Mouse (Mus musculus): ENCODE data around the gene Snx30.

Gene Snx30

GRCm38 (mm10) chr4:59826381-59826780 lies 20.7 kb downstream of the Snx30 start:
- peak; percentile 80 to 89 for DNase-seq

DNA sequence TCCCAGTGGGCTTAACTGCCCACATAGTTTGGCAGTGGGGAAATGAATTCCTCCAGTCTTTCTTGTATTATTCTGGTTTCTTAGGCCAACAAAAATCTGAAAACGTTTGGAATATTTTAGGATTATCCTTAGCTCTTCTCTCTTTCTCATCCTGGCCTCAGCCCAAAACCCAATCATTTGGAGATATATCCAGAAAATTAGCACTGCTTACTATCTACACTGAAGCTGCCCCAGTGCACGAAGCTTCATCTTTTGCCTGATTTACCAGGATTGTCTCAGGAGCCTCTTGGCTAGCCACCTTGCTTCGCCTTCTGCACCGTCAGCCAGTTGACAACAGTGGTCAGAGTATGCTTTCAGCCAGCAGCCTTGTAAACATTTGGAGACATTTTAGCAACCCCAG lies 23.4 kb downstream of the Snx30 start:
- DNase-seq, result no peak

DNA sequence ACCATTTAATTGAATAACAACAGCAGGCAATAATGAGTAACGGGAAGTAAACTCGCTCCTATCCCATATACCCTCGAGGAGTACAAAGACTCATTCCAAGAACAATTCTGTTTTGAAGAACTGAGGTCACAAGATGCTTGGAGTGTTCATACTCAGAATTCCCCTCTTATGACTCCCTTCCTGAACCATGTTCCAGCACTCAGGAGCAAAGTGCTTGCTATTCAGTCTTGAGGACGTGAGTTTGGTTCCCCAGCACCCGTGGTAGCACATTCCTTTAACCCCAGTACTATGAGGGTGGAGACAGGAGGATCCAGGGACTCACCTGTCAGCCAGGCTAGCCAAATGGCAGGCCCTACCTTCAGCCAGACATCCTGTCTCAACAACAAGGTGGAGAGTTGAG lies 25.4 kb downstream of the Snx30 start:
- no peak for DNase-seq

DNA sequence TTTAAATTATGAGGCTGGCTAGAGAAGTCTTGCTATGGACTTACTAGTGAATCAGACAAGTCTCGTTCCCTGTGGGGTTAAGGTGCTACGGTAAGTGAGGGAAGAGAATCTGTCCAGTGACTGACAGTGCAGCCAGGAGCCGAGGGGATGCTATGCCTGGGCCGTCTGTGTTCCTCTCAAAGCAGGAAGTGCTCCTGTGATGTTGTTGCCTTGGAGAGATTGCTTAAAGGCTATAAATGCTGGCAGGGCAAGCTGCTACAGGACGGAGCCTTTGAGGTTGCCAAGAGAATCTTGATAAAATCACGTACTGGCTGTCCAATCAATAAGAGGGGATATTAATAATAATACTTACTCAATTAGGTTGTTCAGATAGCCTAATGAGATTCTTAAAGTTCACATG lies 27.2 kb downstream of the Snx30 start:
- no peak for DNase-seq

DNA sequence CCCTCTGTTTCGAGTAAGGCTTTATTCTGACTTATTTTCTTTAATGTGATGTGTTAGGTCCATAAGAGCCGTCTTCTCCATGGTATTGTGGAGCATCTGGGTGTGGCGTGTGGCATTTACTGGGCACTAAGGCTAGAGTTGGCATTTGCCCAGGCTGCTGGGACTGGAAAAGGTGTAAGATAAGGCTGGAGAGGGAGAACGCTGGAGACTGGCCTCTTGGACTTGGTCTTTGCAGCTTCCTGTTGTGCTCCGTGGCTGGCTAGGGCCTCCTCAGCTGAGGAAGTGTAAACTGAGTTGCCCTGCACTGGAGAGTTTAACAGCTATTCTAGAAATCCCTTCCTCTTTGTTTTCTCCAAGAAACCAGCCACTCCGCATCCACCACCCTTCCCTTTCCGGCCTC lies 32.0 kb downstream of the Snx30 start:
- peak; percentile 53 to 57 for DNase-seq

GRCm38 (mm10) chr4:59844460-59845244 lies 39.0 kb downstream of the Snx30 start:
- no peak for DNase-seq

GRCm38 (mm10) chr4:59845245-59845637 lies 39.6 kb downstream of the Snx30 start:
- no peak for DNase-seq

GRCm38 (mm10) chr4:59847447-59847846 lies 41.8 kb downstream of the Snx30 start:
- DNase-seq, result peak; percentile 55 to 60

DNA sequence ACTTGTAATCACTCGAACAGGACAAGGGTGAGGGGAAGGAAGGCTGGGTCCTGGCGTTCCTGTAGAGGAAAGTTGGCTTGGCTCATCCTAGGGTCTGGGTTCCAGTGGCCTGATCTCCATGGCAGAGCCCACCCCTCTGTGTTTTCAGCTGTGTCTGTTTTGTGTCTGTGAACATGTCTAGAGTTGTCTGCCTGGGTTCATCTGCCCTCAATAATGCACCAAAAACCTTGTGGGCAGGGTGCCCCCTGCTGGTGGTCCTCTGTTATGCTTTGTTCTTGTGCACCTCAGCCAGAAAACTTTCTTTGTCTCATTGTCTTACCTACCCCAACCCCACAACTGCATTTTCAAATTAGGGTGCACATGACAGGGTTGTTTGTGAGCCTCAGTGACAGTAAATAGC lies 44.5 kb downstream of the Snx30 start:
- DNase-seq, result peak; percentile 76 to 88

DNA sequence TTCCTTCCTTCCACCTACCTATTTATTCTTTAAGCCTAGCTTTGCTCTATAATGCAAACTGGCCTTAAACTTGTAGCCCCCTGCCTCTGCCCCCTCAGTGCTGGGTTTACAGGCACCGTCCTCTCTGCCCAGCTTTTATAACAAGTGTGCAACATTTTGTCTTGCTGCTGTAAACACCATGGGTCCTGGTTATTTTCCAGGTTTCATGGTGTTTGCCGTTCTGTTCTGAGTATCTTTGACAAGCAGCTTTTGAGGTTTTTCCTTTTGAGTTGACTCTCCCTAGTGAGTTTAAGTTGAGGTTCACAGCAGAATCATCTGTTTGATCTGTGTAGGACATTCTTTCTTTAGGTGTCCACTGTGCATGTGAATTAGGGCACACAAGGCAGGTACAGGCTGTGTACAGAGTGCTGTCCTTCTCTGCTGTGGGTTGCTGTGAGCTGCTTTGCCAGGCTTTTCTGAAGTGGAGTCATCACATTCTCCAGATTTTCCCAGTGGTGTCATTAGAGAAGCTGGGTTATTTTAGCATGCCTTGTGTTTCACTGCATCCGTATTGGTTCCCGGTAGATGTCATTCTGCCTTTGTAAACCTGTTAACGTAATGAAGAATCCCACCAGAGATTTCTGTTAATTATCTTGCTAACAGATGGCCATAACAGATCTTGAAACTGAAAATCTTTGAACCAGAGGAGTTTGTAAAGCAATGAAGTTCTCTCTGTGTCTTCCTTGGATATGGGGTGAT lies 45.4 kb downstream of the Snx30 start:
- DNase-seq, result peak in 1 of 2 experiments; percentile 40

DNA sequence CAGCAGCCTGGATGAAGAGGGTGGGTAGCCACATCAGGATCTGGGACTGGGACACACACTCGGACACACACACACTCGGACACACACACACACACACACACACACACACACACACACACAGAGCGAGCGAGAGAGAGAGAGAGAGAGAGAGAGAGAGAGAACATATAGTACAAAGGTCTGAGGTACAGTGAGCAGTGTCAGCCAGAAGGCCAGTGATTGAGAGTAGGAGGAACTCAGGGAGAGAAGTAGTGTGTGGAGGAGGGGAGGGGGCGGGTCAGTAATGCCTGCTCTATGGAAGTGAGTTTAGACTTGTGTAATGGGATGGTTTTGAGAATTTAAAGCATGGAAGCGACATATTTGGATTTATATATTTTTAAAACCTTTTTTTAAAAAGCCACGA lies 47.5 kb downstream of the Snx30 start:
- no peak for DNase-seq

GRCm38 (mm10) chr4:59859693-59860425 lies 54.2 kb downstream of the Snx30 start:
- DNase-seq, result peak; percentile 78 to 79

GRCm38 (mm10) chr4:59860431-59860830 lies 54.8 kb downstream of the Snx30 start:
- DNase-seq, result no peak

DNA sequence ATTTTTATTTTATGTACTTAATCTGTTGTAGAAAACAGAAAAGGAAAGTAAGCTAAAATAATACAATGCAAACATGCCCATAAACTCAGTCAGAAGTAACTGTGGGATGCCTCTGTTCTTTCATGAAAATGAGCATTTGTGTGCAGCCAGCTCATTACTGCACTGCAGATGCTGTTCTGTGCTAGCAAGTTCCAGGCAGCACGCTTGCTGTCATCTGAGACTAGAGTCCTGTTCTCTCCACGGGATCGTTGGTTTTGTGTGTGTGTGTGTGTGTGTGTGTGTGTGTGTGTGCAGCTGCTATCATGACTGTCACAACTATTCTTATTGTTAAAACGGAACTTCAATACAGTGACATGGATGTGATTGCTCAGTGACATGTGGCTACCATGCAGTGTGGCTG lies 56.2 kb downstream of the Snx30 start:
- no peak for DNase-seq

DNA sequence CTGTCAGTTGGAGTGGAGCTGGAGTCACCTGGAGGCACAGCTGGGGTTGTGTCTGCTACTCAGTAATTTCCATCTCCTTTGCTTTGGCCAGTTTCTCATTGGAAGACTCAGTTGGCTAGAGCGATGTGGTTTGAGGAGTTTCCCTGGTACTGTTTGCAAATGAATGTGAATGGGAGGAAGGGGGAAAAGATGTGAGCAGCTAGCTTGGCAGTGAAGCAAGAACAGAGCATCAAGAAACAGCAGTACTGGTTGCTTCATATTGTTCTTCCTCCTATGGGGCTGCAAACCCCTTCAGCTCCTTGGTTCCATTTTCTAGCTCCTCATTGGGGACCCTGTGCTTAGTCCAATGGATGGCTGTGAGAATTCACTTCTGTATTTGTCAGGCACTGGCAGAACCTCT lies 56.7 kb downstream of the Snx30 start:
- no peak for DNase-seq

GRCm38 (mm10) chr4:59863869-59864268 lies 58.2 kb downstream of the Snx30 start:
- no peak for DNase-seq

GRCm38 (mm10) chr4:59868086-59868485 lies 62.4 kb downstream of the Snx30 start:
- no peak for DNase-seq

GRCm38 (mm10) chr4:59869488-59870057 lies 63.9 kb downstream of the Snx30 start:
- peak; percentile 67 to 70 for DNase-seq

GRCm38 (mm10) chr4:59870433-59870832 lies 64.8 kb downstream of the Snx30 start:
- DNase-seq, result no peak

DNA sequence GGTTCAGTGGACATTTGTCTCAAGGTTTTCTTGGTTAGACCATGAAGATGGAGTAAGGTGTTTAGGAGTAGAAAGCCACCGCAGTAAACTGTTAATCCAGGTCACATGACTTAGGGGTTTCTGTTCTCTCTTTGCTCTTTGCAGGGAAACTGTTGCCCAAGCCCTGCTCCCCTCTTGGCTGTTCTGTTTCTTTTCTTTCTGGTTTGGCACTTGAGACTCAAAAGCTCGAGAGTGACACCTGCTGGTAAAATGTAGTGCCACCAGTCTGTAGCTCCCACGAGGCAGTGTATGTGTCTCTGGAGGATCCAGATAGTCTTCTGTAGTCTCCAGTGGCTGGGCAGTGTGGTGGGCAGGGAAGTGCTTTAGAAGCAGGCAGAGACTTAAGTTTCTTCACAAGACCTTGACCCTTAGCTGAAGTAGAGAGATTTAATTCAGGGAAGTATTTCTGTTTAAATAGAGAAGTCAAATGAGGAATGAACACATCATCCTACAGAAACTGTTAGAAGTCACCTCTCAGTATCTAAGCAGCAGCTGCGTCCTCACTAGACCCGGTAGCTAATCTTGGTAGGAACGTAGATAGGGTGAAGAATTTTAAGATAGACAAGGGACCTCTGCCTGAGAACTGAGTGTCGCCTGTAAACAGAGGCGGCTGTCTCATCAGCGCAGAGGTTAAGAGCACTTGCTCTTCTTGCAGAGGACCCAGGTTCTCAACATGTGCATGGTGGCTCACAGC lies 65.4 kb downstream of the Snx30 start:
- peak; percentile 85 to 89 for DNase-seq

DNA sequence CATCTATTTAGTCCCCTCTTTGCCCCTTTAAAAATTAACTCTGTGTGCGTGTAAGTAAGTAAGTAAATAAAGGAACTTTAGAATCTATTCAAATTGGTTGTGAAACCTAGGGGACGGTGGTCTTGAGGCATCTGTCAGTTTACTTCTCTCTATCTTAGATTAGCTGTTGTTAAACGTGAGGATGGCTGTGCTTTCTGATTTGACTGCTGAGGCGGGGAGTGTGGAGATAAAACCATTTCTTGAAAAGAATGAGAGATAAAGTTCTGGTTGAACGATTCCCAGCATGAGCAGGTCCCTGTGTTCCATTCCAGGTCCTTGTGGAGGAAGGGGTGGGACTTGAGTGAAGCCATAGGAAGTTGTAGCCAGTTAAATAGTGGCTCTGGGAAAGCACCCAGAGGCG lies 67.6 kb downstream of the Snx30 start:
- DNase-seq, result no peak

DNA sequence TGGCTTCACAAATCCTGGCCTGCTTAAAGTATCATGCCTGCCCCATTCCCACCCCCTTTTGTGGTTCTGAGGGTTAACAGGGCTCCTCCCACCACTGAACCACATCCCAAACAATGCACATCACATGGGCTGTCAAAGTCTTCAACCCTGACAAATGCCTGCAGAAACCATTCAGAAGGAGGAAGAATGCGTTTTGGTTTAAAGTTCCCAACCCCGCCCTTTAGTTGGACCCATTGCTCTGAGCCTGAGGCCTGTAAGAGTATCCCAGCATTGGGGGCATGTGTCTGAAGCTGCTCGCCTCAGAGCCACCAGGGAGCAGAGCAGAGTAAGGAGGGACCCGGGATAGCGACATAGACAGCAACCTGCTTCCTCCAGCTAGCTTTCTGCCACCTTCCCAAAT lies 68.2 kb downstream of the Snx30 start:
- no peak for DNase-seq

GRCm38 (mm10) chr4:59876570-59876969 lies 70.9 kb downstream of the Snx30 start:
- no peak for DNase-seq
